Mouse (Mus musculus): ENCODE results near the gene Agps. TPM values are rescaled to one million over a fixed set of nuclear protein-coding genes. Genes with fewer than 3 reads are reported as not detected.

Agps gene
- 39.4 and 42.2 TPM in 2 replicates for total RNA-seq (2017)

GRCm38 (mm10) chr2:75831881-75832633, at the start of gene Agps:
Gene Agps (plus strand): TSS chr2:75832177.
- ATAC-seq (replicated peaks; ENCODE audit: low read depth, poor library complexity, severe bottlenecking), result peak; percentile 67

- peak; percentile 76 for ATAC-seq (replicated peaks; ENCODE audit: low read depth, poor library complexity, severe bottlenecking)
Measured at GRCm38 (mm10) chr2:75786075-75786474, 45.9 kb upstream of the Agps start.

- no peak for ATAC-seq (replicated peaks; ENCODE audit: low read depth, poor library complexity, severe bottlenecking)
Measured at GRCm38 (mm10) chr2:75788511-75788910, 43.5 kb upstream of the Agps start.

- no peak for ATAC-seq (replicated peaks; ENCODE audit: low read depth, poor library complexity, severe bottlenecking)
Measured at GRCm38 (mm10) chr2:75789959-75790523, 41.9 kb upstream of the Agps start.

GRCm38 (mm10) chr2:75791561-75792308, 40.2 kb upstream of the Agps start:
- ATAC-seq (replicated peaks; ENCODE audit: low read depth, poor library complexity, severe bottlenecking), result peak; percentile 52

GRCm38 (mm10) chr2:75792377-75793203, 39.4 kb upstream of the Agps start:
- peak; percentile 91 for ATAC-seq (replicated peaks; ENCODE audit: low read depth, poor library complexity, severe bottlenecking)

GRCm38 (mm10) chr2:75796181-75796580, 35.8 kb upstream of the Agps start:
- no peak for ATAC-seq (replicated peaks; ENCODE audit: low read depth, poor library complexity, severe bottlenecking)

- no peak for ATAC-seq (replicated peaks; ENCODE audit: low read depth, poor library complexity, severe bottlenecking)
Measured at GRCm38 (mm10) chr2:75798434-75798970, 33.5 kb upstream of the Agps start.

GRCm38 (mm10) chr2:75805767-75806166, 26.2 kb upstream of the Agps start:
- ATAC-seq (replicated peaks; ENCODE audit: low read depth, poor library complexity, severe bottlenecking), result no peak

- ATAC-seq (replicated peaks; ENCODE audit: low read depth, poor library complexity, severe bottlenecking), result no peak
Measured at GRCm38 (mm10) chr2:75806891-75807290, 25.1 kb upstream of the Agps start.

GRCm38 (mm10) chr2:75807460-75807859, 24.5 kb upstream of the Agps start:
- no peak for ATAC-seq (replicated peaks; ENCODE audit: low read depth, poor library complexity, severe bottlenecking)

- ATAC-seq (replicated peaks; ENCODE audit: low read depth, poor library complexity, severe bottlenecking), result no peak
Measured at GRCm38 (mm10) chr2:75814880-75815279, 17.1 kb upstream of the Agps start.

- ATAC-seq (replicated peaks; ENCODE audit: low read depth, poor library complexity, severe bottlenecking), result no peak
Measured at GRCm38 (mm10) chr2:75815521-75815920, 16.5 kb upstream of the Agps start.

- no peak for ATAC-seq (replicated peaks; ENCODE audit: low read depth, poor library complexity, severe bottlenecking)
Measured at GRCm38 (mm10) chr2:75816673-75817072, 15.3 kb upstream of the Agps start.

GRCm38 (mm10) chr2:75818719-75819118, 13.3 kb upstream of the Agps start:
- ATAC-seq (replicated peaks; ENCODE audit: low read depth, poor library complexity, severe bottlenecking), result 0 out of 2 replicates have a peak, but pooled peaks have one; percentile 29

- ATAC-seq (replicated peaks; ENCODE audit: low read depth, poor library complexity, severe bottlenecking), result no peak
Measured at GRCm38 (mm10) chr2:75819796-75820195, 12.2 kb upstream of the Agps start.

GRCm38 (mm10) chr2:75821971-75822751, 9.8 kb upstream of the Agps start:
- ATAC-seq (replicated peaks; ENCODE audit: low read depth, poor library complexity, severe bottlenecking), result no peak

GRCm38 (mm10) chr2:75823736-75824135, 8.2 kb upstream of the Agps start:
- peak; percentile 87 for ATAC-seq (replicated peaks; ENCODE audit: low read depth, poor library complexity, severe bottlenecking)

GRCm38 (mm10) chr2:75824144-75824543, 7.8 kb upstream of the Agps start:
- ATAC-seq (replicated peaks; ENCODE audit: low read depth, poor library complexity, severe bottlenecking), result no peak
